14 mouse cellular contexts compared by ENCODE assay signal in the genomic region with DNA sequence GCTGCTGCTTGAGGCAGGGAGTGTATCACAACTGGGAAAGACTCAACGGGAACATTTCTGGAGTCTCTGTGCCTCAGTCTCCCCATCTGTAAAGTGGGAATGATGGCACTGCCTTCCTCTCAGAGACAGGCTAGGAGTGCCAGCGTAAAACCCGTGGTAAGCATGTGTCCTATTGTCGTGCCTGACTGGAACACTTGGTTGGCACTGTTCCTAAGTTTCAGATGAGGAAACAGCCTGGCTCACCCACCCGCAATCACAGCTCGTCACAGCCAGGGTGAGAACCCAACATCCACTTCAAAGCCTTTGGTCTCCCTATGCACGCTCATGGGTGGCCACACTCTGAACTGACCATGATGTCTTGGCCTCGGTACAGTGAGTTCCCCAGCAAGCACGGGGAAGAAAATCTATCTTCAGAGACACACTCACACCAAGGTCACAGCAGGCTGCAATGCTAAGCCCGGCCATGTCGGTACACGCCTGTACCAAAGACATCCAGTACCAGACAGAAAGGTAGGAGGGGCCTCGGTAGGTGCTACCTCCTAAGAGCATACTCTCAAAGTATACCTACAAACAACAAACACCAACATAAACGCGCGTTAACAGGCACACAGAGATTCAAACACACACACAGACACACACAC. TPM values are rescaled to one million over a fixed set of nuclear protein-coding genes. Genes with fewer than 3 reads are reported as not detected.
DNase-seq lines count a peak whose midpoint lies in the region; ATAC-seq and TF ChIP-seq lines count a peak whose summit lies in the region.
"Had no signal": no experiment of that assay in that cellular context is flagged by ENCODE, and none has a peak within 500 bp of the region (broad histone marks: within the 10 kb centered on the region; RNA-seq: fewer than 3 reads in every experiment).

No protein-coding gene starts in this region.

- no peak overlapping the region for H3K4me3 ChIP-seq in intestine, embryonic 14.5 days (ENCODE audit: low read depth, low read length)
- H3K4me3 ChIP-seq in intestine, embryonic 16.5 days (ENCODE audit: low read length), result no peak overlapping the region
- H3K4me3 ChIP-seq in embryonic fibroblast, embryonic 13.5 days (ENCODE audit: insufficient read depth, low read length), result no peak overlapping the region
- H3K4me3 ChIP-seq in limb, embryonic 14.5 days (replicated peaks; ENCODE audit: low read length), result peak overlapping the region; percentile 16

- H3K27ac ChIP-seq in intestine, embryonic 14.5 days (ENCODE audit: low read depth), result no peak overlapping the region
- no peak overlapping the region for H3K27ac ChIP-seq in intestine, embryonic 16.5 days (ENCODE audit: low read length)
- H3K27ac ChIP-seq in embryonic fibroblast, embryonic 13.5 days (ENCODE audit: insufficient read depth, low read length), result peak overlapping the region; percentile 80
- peak overlapping the region; percentile 70; the same call in 1 of the 2 replicates for H3K27ac ChIP-seq in limb, embryonic 14.5 days (replicated peaks; ENCODE audit: low read depth, low read length)

- no peaks in the 10 kb centered on the region for H3K36me3 ChIP-seq in intestine, embryonic 14.5 days (ENCODE audit: control insufficient read depth, insufficient read depth, low read length)
- H3K36me3 ChIP-seq in intestine, embryonic 16.5 days (ENCODE audit: control insufficient read depth, insufficient read depth, low read length), result no peaks in the 10 kb centered on the region
- H3K36me3 ChIP-seq in limb, embryonic 14.5 days (ENCODE audit: control insufficient read depth, insufficient read depth, low read length), result no peaks in the 10 kb centered on the region

- TF ChIP-seq CTCF in embryonic fibroblast, embryonic 13.5 days (IDR thresholded peaks at IDR 0.05; ENCODE audit: borderline replicate concordance, insufficient read depth, low read length), result no peak

- no peaks in the 10 kb centered on the region for H3K27me3 ChIP-seq in intestine, embryonic 14.5 days (replicated peaks; ENCODE audit: control insufficient read depth, insufficient read depth, low read length)
- no peaks in the 10 kb centered on the region for H3K27me3 ChIP-seq in intestine, embryonic 16.5 days (replicated peaks; ENCODE audit: control insufficient read depth, insufficient read depth, low read length)
- no peaks in the 10 kb centered on the region for H3K27me3 ChIP-seq in limb, embryonic 14.5 days (ENCODE audit: control insufficient read depth, insufficient read depth, low read length)

- whole genome bisulfite sequencing in intestine, embryonic 14.5 days, result 90% methylated on average over 16 of the region's 16 CpGs
- WGBS in intestine, embryonic 16.5 days, result 86% methylated on average over 16 of the region's 16 CpGs
- 66% methylated on average over 16 of the region's 16 CpGs for WGBS in limb, embryonic 14.5 days

- H3K9me3 ChIP-seq in intestine, embryonic 14.5 days (ENCODE audit: control insufficient read depth, low read length), result no peaks in the 10 kb centered on the region
- no peaks in the 10 kb centered on the region for H3K9me3 ChIP-seq in intestine, embryonic 16.5 days (ENCODE audit: control insufficient read depth, low read length)
- no peaks in the 10 kb centered on the region for H3K9me3 ChIP-seq in limb, embryonic 14.5 days (ENCODE audit: control insufficient read depth, low read length)

- no peak for TF ChIP-seq POLR2A in embryonic fibroblast, embryonic 13.5 days (IDR thresholded peaks at IDR 0.05; ENCODE audit: low read depth, low read length)
- TF ChIP-seq POLR2A in limb, embryonic 14.5 days (IDR thresholded peaks at IDR 0.05; ENCODE audit: borderline replicate concordance, extremely low read depth, insufficient read depth, insufficient read length), result no peak

- H3K4me1 ChIP-seq in intestine, embryonic 14.5 days (replicated peaks; ENCODE audit: control insufficient read depth, insufficient read depth, low read length), result peaks cover 30% of the 10 kb centered on the region
- H3K4me1 ChIP-seq in intestine, embryonic 16.5 days (ENCODE audit: control insufficient read depth, insufficient read depth, low read length), result peaks cover 54% of the 10 kb centered on the region
- peaks cover 23% of the 10 kb centered on the region for H3K4me1 ChIP-seq in embryonic fibroblast, embryonic 13.5 days (ENCODE audit: control insufficient read depth, insufficient read depth, low read length)
- peaks cover 53% of the 10 kb centered on the region for H3K4me1 ChIP-seq in limb, embryonic 14.5 days (ENCODE audit: control insufficient read depth, insufficient read depth, low read length)

- no peak for ATAC-seq in intestine, embryonic 14.5 days (replicated peaks; ENCODE audit: low FRiP score, low TSS enrichment, low read depth)
- no peak for ATAC-seq in intestine, embryonic 16.5 days
- ATAC-seq in limb, embryonic 14.5 days (ENCODE audit: low FRiP score, low read depth), result no peak

- H3K9ac ChIP-seq in intestine, embryonic 14.5 days (ENCODE audit: low read length), result no peak overlapping the region
- no peak overlapping the region for H3K9ac ChIP-seq in intestine, embryonic 16.5 days (ENCODE audit: low read depth, low read length)
- H3K9ac ChIP-seq in limb, embryonic 14.5 days (ENCODE audit: low read depth, low read length, severe bottlenecking), result no peak overlapping the region

- H3K4me2 ChIP-seq in intestine, embryonic 14.5 days (ENCODE audit: low read length), result peak overlapping the region; percentile 31
- H3K4me2 ChIP-seq in intestine, embryonic 16.5 days (ENCODE audit: low read depth, low read length), result no peak overlapping the region
- peak overlapping the region; percentile 42 for H3K4me2 ChIP-seq in limb, embryonic 14.5 days (replicated peaks; ENCODE audit: low read depth, low read length, severe bottlenecking)
- H3K4me2 ChIP-seq: liver, embryonic 11.5 days had no signal

- DNase-seq in intestine, embryonic 14.5 days (ENCODE audit: low spot score), result no peak
- DNase-seq in T-cell, adult 2 months (ENCODE audit: low spot score), result peak; percentile 43
- no peak for DNase-seq in limb, embryonic 14.5 days (ENCODE audit: low spot score)
- DNase-seq in ovary, adult 18-20 months (ENCODE audit: low spot score), result no peak
- DNase-seq in urinary bladder, postnatal 4 days (ENCODE audit: low spot score in 2 of 2), result no peak
- no peak for DNase-seq in cerebellum, adult 9-10 months
- DNase-seq: adrenal gland, postnatal 10 days; gastrocnemius, postnatal 10 days; kidney, adult 9 months; right cerebral cortex, postnatal 14 days; thymus, postnatal 14 days had no signal

RNA-seq across cellular contexts. Expression of gene Bcl11b, which starts 50.2 kb away (rescaled TPM):
- polyA plus RNA-seq in intestine, embryonic 14.5 days (2014; fragmentation: Nextera tagmentation; extraction: Ambion mirVana), result 8.3 and 8.8 TPM in 2 replicates
- 3.4 and 5.5 TPM in 2 replicates for polyA plus RNA-seq in intestine, embryonic 16.5 days (2015; fragmentation: Nextera tagmentation; extraction: Ambion mirVana)
- 3.0 and 6.5 TPM in 2 replicates for polyA plus RNA-seq in embryonic fibroblast, embryonic 13.5 days (2011; ENCODE audit: insufficient read length, low read depth, missing spikeins)
- polyA plus RNA-seq in limb, embryonic 14.5 days (2012; rRNA removed), result 16.0 and 20.1 TPM in 2 replicates
- 26.4 and 26.7 TPM in 2 replicates for polyA plus RNA-seq in limb, embryonic 14.5 days (2014; fragmentation: Nextera tagmentation; extraction: Ambion mirVana)

Comparison
In these comparisons a context has a peak if more than half of its experiments do, and no peak if none do; other contexts are left out.
1. H3K27ac ChIP-seq: peak in embryonic fibroblast, embryonic 13.5 days (single experiment) and limb, embryonic 14.5 days (single experiment); none in intestine, embryonic 14.5 days (single experiment) and intestine, embryonic 16.5 days (single experiment).